ENCODE assay signal across 18 mouse cellular contexts in the genomic region with DNA sequence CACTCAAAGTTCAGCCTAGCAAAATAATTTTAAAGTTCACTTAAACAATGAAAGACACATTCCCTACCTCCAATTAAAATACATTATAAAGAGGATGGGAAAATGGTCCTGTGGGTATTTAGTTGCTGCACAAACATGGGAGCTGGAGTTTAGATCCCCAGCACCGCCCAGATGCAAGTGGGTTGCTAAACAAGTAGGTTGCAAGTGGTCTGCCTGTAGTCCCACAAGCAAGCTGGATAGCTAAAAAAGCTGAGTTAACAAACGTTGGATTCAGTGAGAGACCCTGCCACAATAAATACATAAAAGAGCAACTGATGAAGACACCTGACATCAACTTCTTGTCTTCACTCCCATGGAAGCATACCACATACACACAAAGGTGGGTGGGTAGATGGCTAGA. TPM values are rescaled to one million over a fixed set of nuclear protein-coding genes. Genes with fewer than 3 reads are reported as not detected.
DNase-seq lines count a peak whose midpoint lies in the region; ATAC-seq lines count a peak whose summit lies in the region.
"Had no signal": no experiment of that assay in that cellular context is flagged by ENCODE, and none has a peak within 500 bp of the region (broad histone marks: within the 10 kb centered on the region; RNA-seq: fewer than 3 reads in every experiment).

No protein-coding gene starts in this region.

- peak; percentile 69 for ATAC-seq in common myeloid progenitor, adult 5-6 weeks (replicated peaks; ENCODE audit: low read depth, poor library complexity, severe bottlenecking)
- peak; percentile 68 for ATAC-seq in megakaryocyte-erythroid progenitor cell, adult 5-6 weeks (replicated peaks; ENCODE audit: low FRiP score, low TSS enrichment, poor library complexity, severe bottlenecking)
- ATAC-seq: activated CD4-positive, CD25-positive, alpha-beta regulatory T cell, adult 4 months; forebrain, embryonic 16.5 days; intestine, embryonic 16.5 days; lung, postnatal 0 days; midbrain, embryonic 16.5 days had no signal

- DNase-seq in layer of hippocampus, adult 8-10 months (ENCODE audit: low spot score in 2 of 2): peak; percentile 0 to 1
- DNase-seq in layer of hippocampus, postnatal 36 days: no peak
- DNase-seq in thymus, postnatal 4 days: peak; percentile 1
- no peak for DNase-seq in thymus, postnatal 10 days (ENCODE audit: low spot score in 2 of 2)
- no peak for DNase-seq in retina, embryonic 14.5 days (ENCODE audit: low spot score)
- DNase-seq: adrenal gland, postnatal 14 days; cerebellum, adult 9-11 months; heart, postnatal 36 days; left cerebral cortex, postnatal 4 days; thymus, adult 18-20 months had no signal

RNA-seq across cellular contexts. Expression of gene Rasgrf1, which starts 49.3 kb away (rescaled TPM):
- total RNA-seq in layer of hippocampus, adult 8-10 months (2022): 100 to 1,000 TPM; 449 to 518 (median 495) TPM
- total RNA-seq in layer of hippocampus, postnatal 36 days (2021): 100 to 1,000 TPM; 434 to 445 TPM
- not detected in 2 replicates for total RNA-seq in common myeloid progenitor, adult 5-6 weeks (2017)
- total RNA-seq in megakaryocyte-erythroid progenitor cell, adult 5-6 weeks (2014; fragmentation: Nextera tagmentation): not detected in 2 replicates
- total RNA-seq in megakaryocyte-erythroid progenitor cell, adult 5-6 weeks (2017): not detected in 2 replicates
- total RNA-seq: heart, postnatal 36 days; neutrophil, adult 5-6 weeks had no signal

Comparison
In these comparisons a context has a peak if more than half of its experiments do, and no peak if none do; other contexts are left out.
1. DNase-seq: peak in layer of hippocampus, adult 8-10 months (2 of 2) and thymus, postnatal 4 days (single experiment); none in layer of hippocampus, postnatal 36 days (0 of 2), thymus, postnatal 10 days (0 of 2) and retina, embryonic 14.5 days (single experiment).
2. RNA of gene Rasgrf1, which starts 49.3 kb away (total RNA-seq): 449 to 518 TPM in layer of hippocampus, adult 8-10 months and 434 to 445 TPM in layer of hippocampus, postnatal 36 days; not detected in common myeloid progenitor, adult 5-6 weeks and not detected in megakaryocyte-erythroid progenitor cell, adult 5-6 weeks; every median in the first group is over 100 times any median in the second.